Mouse (Mus musculus) midbrain, embryonic 10.5 days (tissue): ENCODE measurements at regions not wholly inside any gene's neighbourhood (a gene's known extent, or its start where the extent isn't known, plus 50 kb on each side); places are given as distances from the start of the nearest gene placed in this dataset.
A peak's percentile ranks its signal among the peaks of the same experiment; 100 is the strongest.

Experiments used
- DNase-seq: peaks from one replicate; pipeline ENCODE4 v3.0.0-alpha.2; 2017; ENCODE audit warnings: low spot score
- H3K27ac ChIP-seq: fragments of 300-500 bp; sonication (generic); replicated peaks from 2 replicates; pipeline ENCODE4 v1.5.1; 2016; ENCODE audit warnings: mild to moderate bottlenecking
- H3K27me3 ChIP-seq: fragments of 300-500 bp; sonication (generic); 2 replicates; pipeline ENCODE4 v1.6.1; 2016; ENCODE audit warnings: low read depth, mild to moderate bottlenecking; ENCODE audit not compliant: poor library complexity, severe bottlenecking
- H3K36me3 ChIP-seq: fragments of 300-500 bp; sonication (generic); 2 replicates; pipeline ENCODE4 v1.6.1; 2016; ENCODE audit warnings: mild to moderate bottlenecking, moderate library complexity
- H3K4me1 ChIP-seq: fragments of 300-500 bp; sonication (generic); 2 replicates; pipeline ENCODE4 v1.6.1; 2016
- H3K4me3 ChIP-seq: fragments of 300-500 bp; sonication (generic); 2 replicates; pipeline ENCODE4 v1.5.1; 2016; ENCODE audit warnings: mild to moderate bottlenecking, moderate library complexity
- H3K9me3 ChIP-seq: fragments of 300-500 bp; sonication (generic); replicated peaks from 2 replicates; pipeline ENCODE4 v1.6.1; 2016; ENCODE audit warnings: mild to moderate bottlenecking
- WGBS: fragments of 180-500 bp; shearing (Covaris S2); methylation state at CpG from one replicate; pipeline ENCODE4 v1.1.7; 2016; 5-methylcytosine and 5-hydroxymethylcytosine counted together

DNA sequence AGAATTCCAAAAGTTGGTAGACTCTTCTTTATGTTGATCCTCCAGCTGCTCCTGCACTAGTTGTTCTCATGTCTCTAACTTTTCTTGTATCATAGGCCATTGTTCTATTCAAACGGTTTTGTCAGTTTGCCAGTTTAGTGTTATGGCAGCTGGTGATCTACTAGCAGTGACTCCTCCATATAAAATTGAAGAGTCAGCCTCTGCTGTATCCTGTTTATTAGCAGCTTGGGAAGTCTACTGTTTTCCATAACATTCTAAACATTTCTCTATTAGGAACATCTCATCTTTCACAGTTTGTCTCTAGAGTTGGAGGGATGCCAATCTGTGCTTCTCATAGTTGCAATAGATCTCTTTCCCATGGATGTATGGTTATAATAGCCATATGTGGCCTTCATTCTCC is 58.6 kb downstream of the Drd1 start:
- Histone ChIP-seq H3K4me1 (no peaks in the 10 kb centered on the region), H3K4me3 (no peak overlapping the region), H3K9me3 (no peaks in the 10 kb centered on the region), H3K27ac (no peak overlapping the region), H3K36me3 (no peaks in the 10 kb centered on the region), H3K27me3 (no peaks in the 10 kb centered on the region)
- DNase-seq, result no peak
- 88% methylated on average over 1 of the region's 1 CpGs for WGBS

DNA sequence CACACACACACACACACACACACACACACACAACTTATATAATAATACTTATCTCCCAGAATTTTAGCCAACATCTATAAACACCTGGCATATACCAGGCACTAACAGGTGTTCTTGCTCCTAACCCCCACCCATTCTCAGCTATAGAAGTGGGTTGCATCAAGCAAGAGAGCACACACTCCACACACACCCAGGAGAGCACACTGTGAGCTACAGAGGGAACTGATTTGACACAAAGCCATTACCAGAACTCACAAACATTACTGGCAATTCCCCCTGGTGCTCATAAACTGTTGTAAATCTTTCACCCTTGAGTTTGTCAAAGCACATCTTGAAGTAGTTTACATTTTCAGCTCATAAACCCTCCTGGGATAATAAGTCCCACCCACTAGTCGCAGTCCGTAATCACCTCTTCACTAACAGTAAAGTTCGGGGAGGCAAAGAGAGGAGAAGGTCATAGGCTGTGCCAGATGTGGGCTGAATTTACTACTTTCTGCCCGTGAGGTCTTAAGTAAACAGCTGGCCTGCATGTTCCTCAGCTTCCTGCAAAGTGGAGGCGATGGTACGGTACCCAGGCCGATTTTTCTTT is 62.5 kb downstream of the Drd1 start:
- Histone ChIP-seq H3K4me3 (no peak overlapping the region), H3K9me3 (no peaks in the 10 kb centered on the region), H3K4me1 (no peaks in the 10 kb centered on the region), H3K27ac (no peak overlapping the region), H3K27me3 (no peaks in the 10 kb centered on the region), H3K36me3 (no peaks in the 10 kb centered on the region)
- DNase-seq, result no peak
- WGBS, result 81% methylated on average over 7 of the region's 7 CpGs

DNA sequence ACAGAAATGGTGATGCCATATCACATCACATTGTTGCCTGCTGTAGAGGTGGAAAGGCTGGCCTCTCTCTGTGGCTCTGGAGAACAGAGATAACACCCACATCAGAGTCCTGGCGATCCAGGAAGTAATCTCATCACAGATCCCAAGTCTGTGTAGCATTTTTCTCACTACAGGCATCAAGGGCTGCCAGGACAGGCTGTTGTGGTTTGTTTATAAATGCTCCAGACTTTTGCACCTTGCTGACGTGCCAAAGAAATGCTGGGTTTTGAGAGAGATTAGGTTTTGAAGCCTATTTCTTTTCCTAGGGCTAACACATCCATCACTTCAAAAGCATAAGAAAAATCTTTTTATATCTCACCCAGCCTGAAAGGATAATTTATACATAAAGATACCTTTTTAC is 76.3 kb downstream of the Drd1 start:
- Histone ChIP-seq H3K4me3 (no peak overlapping the region), H3K27ac (no peak overlapping the region), H3K4me1 (no peaks in the 10 kb centered on the region), H3K9me3 (no peaks in the 10 kb centered on the region), H3K36me3 (no peaks in the 10 kb centered on the region), H3K27me3 (no peaks in the 10 kb centered on the region)
- WGBS, result 74% methylated on average over 2 of the region's 2 CpGs
- no peak for DNase-seq

GRCm38 (mm10) chr13:53969421-53969820 is 86.1 kb downstream of the Drd1 start:
- no peak overlapping the region for H3K27ac ChIP-seq
- no peak overlapping the region for H3K4me3 ChIP-seq
- H3K27me3 ChIP-seq, result no peaks in the 10 kb centered on the region
- no peak for DNase-seq
- H3K36me3 ChIP-seq, result no peaks in the 10 kb centered on the region
- peaks cover 13% of the 10 kb centered on the region for H3K9me3 ChIP-seq
- 91% methylated on average over 2 of the region's 2 CpGs for WGBS
- H3K4me1 ChIP-seq, result no peaks in the 10 kb centered on the region

DNA sequence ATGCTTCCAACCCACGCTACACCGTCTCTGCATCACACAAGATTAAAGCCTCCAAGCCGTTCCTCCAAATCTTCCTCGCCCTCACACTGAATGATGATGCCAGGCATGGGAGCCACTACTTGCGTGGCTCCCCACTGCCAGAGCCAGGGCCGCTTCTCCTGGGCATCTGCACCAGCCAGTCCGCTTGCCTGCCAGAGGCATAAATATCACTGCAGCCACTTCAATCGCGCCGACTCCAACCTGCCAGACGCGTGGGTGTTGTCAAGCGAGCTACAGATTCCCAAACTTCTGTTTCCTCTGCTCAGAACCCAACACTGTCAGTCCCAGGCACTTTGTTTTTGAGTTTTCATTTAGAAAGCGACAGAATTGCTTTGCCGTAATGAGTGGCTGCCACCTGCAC is 99.3 kb downstream of the Drd1 start:
- DNase-seq, result no peak
- Histone ChIP-seq H3K27ac (no peak overlapping the region), H3K4me3 (no peak overlapping the region), H3K27me3 (no peaks in the 10 kb centered on the region), H3K9me3 (0 out of 2 replicates have a peak, but pooled peaks cover 7% of the 10 kb centered on the region), H3K36me3 (no peaks in the 10 kb centered on the region), H3K4me1 (no peaks in the 10 kb centered on the region)
- 93% methylated on average over 15 of the region's 15 CpGs for WGBS

- Histone ChIP-seq H3K4me3 (no peak overlapping the region), H3K36me3 (no peaks in the 10 kb centered on the region), H3K9me3 (0 out of 2 replicates have a peak, but pooled peaks cover 7% of the 10 kb centered on the region), H3K27ac (no peak overlapping the region), H3K4me1 (peaks cover 5% of the 10 kb centered on the region; the same call in 1 of the 2 replicates), H3K27me3 (no peaks in the 10 kb centered on the region)
- WGBS, result 0% methylated on average over 4 of the region's 4 CpGs
- DNase-seq, result peak; percentile 54
Measured at GRCm38 (mm10) chr13:53948056-53948455, 107.4 kb downstream of the Drd1 start.

GRCm38 (mm10) chr13:53945681-53946080 is 109.8 kb downstream of the Drd1 start:
- Histone ChIP-seq H3K27me3 (no peaks in the 10 kb centered on the region), H3K4me1 (peaks cover 5% of the 10 kb centered on the region; the same call in 1 of the 2 replicates), H3K4me3 (no peak overlapping the region), H3K27ac (no peak overlapping the region), H3K9me3 (no peaks in the 10 kb centered on the region), H3K36me3 (no peaks in the 10 kb centered on the region)
- DNase-seq, result no peak
- 76% methylated on average over 5 of the region's 5 CpGs for WGBS

DNA sequence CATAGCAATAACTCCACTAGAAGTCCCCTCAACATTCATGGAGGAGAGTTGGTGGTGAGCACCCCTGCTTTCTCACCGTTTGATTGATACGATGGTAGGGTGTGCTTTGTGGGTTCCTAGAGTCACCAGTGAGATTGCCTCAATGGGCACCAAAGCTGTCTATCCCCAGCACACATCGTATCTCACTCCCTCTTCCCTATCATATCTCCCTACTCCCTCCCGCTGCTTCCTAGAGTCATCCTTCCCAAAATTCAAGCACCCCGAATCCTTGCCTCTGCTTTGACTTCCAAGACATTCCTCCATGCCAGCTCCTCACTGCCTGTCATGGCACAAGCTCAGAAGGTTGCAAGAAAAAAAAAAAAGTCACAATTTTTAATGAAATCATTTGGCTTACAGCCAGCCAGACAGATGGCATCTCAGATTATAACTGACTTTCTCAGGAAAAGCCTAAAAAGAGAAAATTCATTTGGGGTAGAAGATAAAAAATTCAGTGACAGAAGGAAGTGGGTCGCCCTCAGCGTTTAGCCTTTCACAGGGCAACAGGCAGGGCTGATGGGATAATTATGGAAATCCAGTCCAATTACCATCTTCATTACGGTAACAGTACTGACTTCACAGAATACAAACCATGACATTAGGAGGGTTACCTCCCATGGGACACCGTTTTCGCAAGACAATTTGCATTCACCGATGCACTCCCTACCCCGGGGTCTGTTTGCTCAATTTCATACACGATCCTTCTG is 114.3 kb downstream of the Drd1 start:
- no peak for DNase-seq
- Histone ChIP-seq H3K4me1 (no peaks in the 10 kb centered on the region), H3K27me3 (no peaks in the 10 kb centered on the region), H3K4me3 (no peak overlapping the region), H3K27ac (no peak overlapping the region), H3K36me3 (no peaks in the 10 kb centered on the region), H3K9me3 (no peaks in the 10 kb centered on the region)
- WGBS, result 88% methylated on average over 13 of the region's 13 CpGs

DNA sequence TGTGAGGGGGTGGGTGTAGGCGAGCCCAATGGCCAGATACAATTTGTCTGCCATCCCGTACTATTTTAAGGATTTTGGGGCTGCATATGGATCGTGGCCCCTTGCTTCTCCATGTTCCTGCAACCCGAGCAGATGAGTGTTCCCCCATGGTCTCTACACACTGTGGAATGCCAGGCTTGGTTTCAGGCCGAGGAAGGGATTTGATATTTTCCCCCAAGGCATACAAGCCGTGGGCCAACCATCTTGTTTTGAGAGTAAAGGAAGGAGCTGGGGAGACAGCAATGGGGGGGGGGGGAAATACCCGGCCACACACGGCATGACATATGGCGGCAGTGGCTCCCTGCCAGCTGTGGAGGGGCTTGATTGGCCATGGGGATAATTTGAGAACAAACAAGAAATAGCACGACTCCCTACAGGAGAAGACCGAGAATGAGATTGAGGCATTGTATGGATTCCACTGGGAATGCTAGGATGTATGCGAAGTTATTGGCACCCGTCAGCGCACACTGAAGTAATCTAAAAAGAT is 120.3 kb downstream of the Drd1 start:
- no peaks in the 10 kb centered on the region for H3K36me3 ChIP-seq
- no peak for DNase-seq
- no peak overlapping the region for H3K4me3 ChIP-seq
- H3K27me3 ChIP-seq, result no peaks in the 10 kb centered on the region
- no peaks in the 10 kb centered on the region for H3K4me1 ChIP-seq
- WGBS, result 90% methylated on average over 14 of the region's 14 CpGs
- no peaks in the 10 kb centered on the region for H3K9me3 ChIP-seq
- no peak overlapping the region for H3K27ac ChIP-seq

DNA sequence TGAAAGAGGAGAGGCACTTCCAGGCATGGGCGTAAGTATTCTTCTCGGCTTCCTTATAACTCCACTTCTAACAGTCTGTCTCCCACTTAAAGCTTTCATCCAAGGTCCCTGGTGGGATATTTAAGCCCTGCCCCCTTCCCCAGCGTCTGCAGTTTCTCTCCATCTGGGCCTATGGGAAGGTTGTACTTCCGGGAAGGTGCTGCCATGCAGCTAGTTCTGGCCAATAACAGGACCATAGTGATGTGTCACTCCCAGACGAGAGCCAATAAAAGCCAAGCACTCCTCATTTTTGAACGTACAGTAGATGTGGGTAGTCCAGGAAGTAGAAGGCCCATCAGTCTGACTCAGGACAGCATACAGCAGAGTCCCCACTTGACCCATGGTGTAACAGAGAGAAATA is 121.0 kb downstream of the Drd1 start:
- Histone ChIP-seq H3K36me3 (no peaks in the 10 kb centered on the region), H3K4me1 (no peaks in the 10 kb centered on the region), H3K4me3 (no peak overlapping the region), H3K9me3 (no peaks in the 10 kb centered on the region), H3K27me3 (no peaks in the 10 kb centered on the region), H3K27ac (no peak overlapping the region)
- DNase-seq, result no peak
- WGBS, result 83% methylated on average over 6 of the region's 6 CpGs

DNA sequence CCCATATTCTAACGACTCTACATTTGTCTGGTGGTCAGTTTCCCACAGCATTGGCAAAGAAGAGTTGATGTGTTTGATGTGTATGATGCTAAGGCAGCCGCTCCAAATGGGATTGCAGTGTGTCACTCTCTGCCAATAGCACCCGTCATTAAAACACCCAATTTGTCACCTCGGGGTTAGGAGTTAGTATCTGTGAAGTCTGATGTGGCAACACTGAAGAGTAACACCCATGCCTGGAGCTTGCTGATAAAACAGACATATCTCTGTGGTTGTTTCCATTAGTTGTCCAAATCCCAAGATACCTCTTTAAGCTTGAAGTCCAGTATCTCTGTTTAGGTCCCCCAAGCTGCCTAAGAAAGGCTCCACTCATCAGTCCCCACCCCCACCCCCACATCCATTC is 129.4 kb downstream of the Drd1 start:
- H3K27ac ChIP-seq, result no peak overlapping the region
- WGBS, result 89% methylated on average over 4 of the region's 4 CpGs
- H3K9me3 ChIP-seq, result no peaks in the 10 kb centered on the region
- H3K4me1 ChIP-seq, result no peaks in the 10 kb centered on the region
- H3K36me3 ChIP-seq, result no peaks in the 10 kb centered on the region
- no peaks in the 10 kb centered on the region for H3K27me3 ChIP-seq
- no peak for DNase-seq
- H3K4me3 ChIP-seq, result no peak overlapping the region

- Histone ChIP-seq H3K27me3 (no peaks in the 10 kb centered on the region), H3K9me3 (no peaks in the 10 kb centered on the region), H3K4me3 (no peak overlapping the region), H3K36me3 (no peaks in the 10 kb centered on the region), H3K27ac (no peak overlapping the region), H3K4me1 (no peaks in the 10 kb centered on the region)
- WGBS, result 90% methylated on average over 4 of the region's 4 CpGs
- no peak for DNase-seq
Measured at GRCm38 (mm10) chr13:53924433-53924832, 131.1 kb downstream of the Drd1 start.

GRCm38 (mm10) chr13:53923721-53924374 is 131.7 kb downstream of the Drd1 start:
- no peaks in the 10 kb centered on the region for H3K9me3 ChIP-seq
- no peaks in the 10 kb centered on the region for H3K36me3 ChIP-seq
- 86% methylated on average over 7 of the region's 7 CpGs for WGBS
- no peaks in the 10 kb centered on the region for H3K27me3 ChIP-seq
- H3K4me3 ChIP-seq, result no peak overlapping the region
- H3K4me1 ChIP-seq, result no peaks in the 10 kb centered on the region
- DNase-seq, result no peak
- no peak overlapping the region for H3K27ac ChIP-seq
